Mouse (Mus musculus) embryonic facial prominence, embryonic 11.5 days (tissue): Measurements from ENCODE around the gene Spdye4b. TPM values are rescaled to one million over a fixed set of nuclear protein-coding genes. Genes with fewer than 3 reads are reported as not detected.

ENCODE experiments used
- ATAC-seq: fragments of 200-750 bp; cut with Nextera tagmentation; replicated peaks from 2 replicates; pipeline ENCODE4 v1.8.0; 2017; ENCODE audit warnings: low read depth; ENCODE audit not compliant: insufficient number of reproducible peaks, low FRiP score, low TSS enrichment
- DNase-seq: peaks from one replicate; pipeline ENCODE4 v3.0.0-alpha.2; 2015; ENCODE audit warnings: low spot score
- H3K27ac ChIP-seq: fragments of 300-500 bp; sonication (generic); replicated peaks from 2 replicates; pipeline ENCODE4 v1.5.1; 2014; ENCODE audit warnings: mild to moderate bottlenecking, low read depth, low read length, control low read depth
- H3K27me3 ChIP-seq: fragments of 300-500 bp; sonication (generic); 2 replicates; pipeline ENCODE4 v1.6.1; 2014; ENCODE audit warnings: mild to moderate bottlenecking, low read length, moderate library complexity, mixed read lengths; ENCODE audit not compliant: control insufficient read depth, insufficient read depth
- H3K36me3 ChIP-seq: fragments of 300-500 bp; sonication (generic); replicated peaks from 2 replicates; pipeline ENCODE4 v1.6.1; 2014; ENCODE audit warnings: low read depth, mild to moderate bottlenecking, low read length, moderate library complexity, mixed read lengths; ENCODE audit not compliant: control insufficient read depth, insufficient read depth
- H3K4me1 ChIP-seq: fragments of 300-500 bp; sonication (generic); 2 replicates; pipeline ENCODE4 v1.6.1; 2014; ENCODE audit warnings: low read length, mixed read lengths; ENCODE audit not compliant: control insufficient read depth, insufficient read depth
- H3K4me2 ChIP-seq: fragments of 300-500 bp; sonication (generic); 2 replicates; pipeline ENCODE4 v1.6.1; 2014; ENCODE audit warnings: low read depth, mild to moderate bottlenecking, control low read depth, low read length, moderate library complexity
- H3K4me3 ChIP-seq: fragments of 300-500 bp; sonication (generic); 2 replicates; pipeline ENCODE4 v1.5.1; 2014; ENCODE audit warnings: low read depth, low read length, control low read depth
- H3K9ac ChIP-seq: fragments of 300-500 bp; sonication (generic); replicated peaks from 2 replicates; pipeline ENCODE4 v1.6.1; 2014; ENCODE audit warnings: mild to moderate bottlenecking, control low read depth, low read length
- H3K9me3 ChIP-seq: fragments of 300-500 bp; sonication (generic); replicated peaks from 2 replicates; pipeline ENCODE4 v1.6.1; 2016; ENCODE audit warnings: mild to moderate bottlenecking, low read length, inconsistent platforms, mixed read lengths; ENCODE audit not compliant: control insufficient read depth
- WGBS: fragments of 180-500 bp; shearing (Covaris S2); extraction: QIAGEN DNeasy Blood & Tissue Kit; methylation state at CpG from one replicate; pipeline ENCODE4 v1.1.7; 2014; 5-methylcytosine and 5-hydroxymethylcytosine counted together
- microRNA-seq: library from miRNA; unstranded; fragments of <30 nt; microRNA quantifications from one replicate; pipeline ENCODE4, GENCODE M21; 2016; ENCODE audit warnings: borderline number of aligned reads
- polyA plus RNA-seq: library from polyadenylated mRNA; unstranded; fragments of >200 nt; fragmentation: Nextera tagmentation; extraction: Ambion mirVana; gene quantifications from 2 replicates; pipeline ENCODE4 v1.2.1, GENCODE M21; 2014

Spdye4b gene
- polyA plus RNA-seq, 1 experiment from 2014 or later: not detected

GRCm38 (mm10) chr5:143253881-143254486, 73.2 kb downstream of the Spdye4b start:
- H3K36me3 ChIP-seq: no peaks in the 10 kb centered on the region
- H3K27me3 ChIP-seq: peaks cover 68% of the 10 kb centered on the region
- peak; percentile 34 for DNase-seq
- H3K4me1 ChIP-seq: peaks cover 5% of the 10 kb centered on the region; the same call in 1 of the 2 replicates
- WGBS: 3% methylated on average over 77 of the region's 81 CpGs
- no peaks in the 10 kb centered on the region for H3K9me3 ChIP-seq
- H3K4me2 ChIP-seq: peak overlapping the region; percentile 89
- peak overlapping the region; percentile 38 for H3K4me3 ChIP-seq
- peak overlapping the region; percentile 39 for H3K9ac ChIP-seq
- ATAC-seq: no peak
- H3K27ac ChIP-seq: no peak overlapping the region

Small RNA genes lying within 50 kb of the gene (microRNA-seq; reads per million reads assigned to microRNA genes)
- gene Gm44405: not detected

Other genes with a start within 250 kb of the Spdye4b start
- 520 and 537 TPM in 2 replicates for gene Fscn1, start 220.7 kb upstream of the Spdye4b start, polyA plus RNA-seq
- gene Rnf216, start 68.0 kb upstream of the Spdye4b start, polyA plus RNA-seq: 34.4 and 35.6 TPM in 2 replicates
- gene Olfr718-ps1, start 33.4 kb upstream of the Spdye4b start, polyA plus RNA-seq: not detected in 2 replicates
- 9.7 and 12.0 TPM in 2 replicates for gene Rbak, start 242 bp upstream of the Spdye4b start, polyA plus RNA-seq
- not detected in 2 replicates for gene Spdye4a, start 45.9 kb downstream of the Spdye4b start, polyA plus RNA-seq
- gene Zfp12, start 54.1 kb downstream of the Spdye4b start, polyA plus RNA-seq: 20.6 and 21.4 TPM in 2 replicates
- gene Zfp316, start 89.0 kb downstream of the Spdye4b start, polyA plus RNA-seq: 2.1 and 2.2 TPM in 2 replicates
- gene Zfp853, start 112.6 kb downstream of the Spdye4b start, polyA plus RNA-seq: not detected in 2 replicates
- gene E130309D02Rik, start 134.3 kb downstream of the Spdye4b start, polyA plus RNA-seq: 35.5 and 41.1 TPM in 2 replicates
- 76.3 and 77.3 TPM in 2 replicates for gene Zdhhc4, start 148.2 kb downstream of the Spdye4b start, polyA plus RNA-seq
- 0.36 and 0.59 TPM in 2 replicates for gene Grid2ip, start 176.3 kb downstream of the Spdye4b start, polyA plus RNA-seq
- 246 and 261 TPM in 2 replicates for gene Kdelr2, start 222.8 kb downstream of the Spdye4b start, polyA plus RNA-seq